Mouse (Mus musculus) kidney, adult 2 months (tissue): ENCODE measurements around the gene Dhx32.

Experiments
- CTCF ChIP-seq: fragments of 200-500 bp; conservative IDR thresholded peaks from 2 replicates; pipeline ENCODE4 v1.5.1; 2011; ENCODE audit warnings: low read depth, mild to moderate bottlenecking, control low read depth, low read length, moderate library complexity, mixed read lengths; ENCODE audit not compliant: insufficient read depth, insufficient read length
- POLR2A ChIP-seq: fragments of 200-500 bp; IDR thresholded peaks from one replicate; pipeline ENCODE4 v1.6.1; 2011; ENCODE audit warnings: low read depth, low read length, control low read depth

DNA sequence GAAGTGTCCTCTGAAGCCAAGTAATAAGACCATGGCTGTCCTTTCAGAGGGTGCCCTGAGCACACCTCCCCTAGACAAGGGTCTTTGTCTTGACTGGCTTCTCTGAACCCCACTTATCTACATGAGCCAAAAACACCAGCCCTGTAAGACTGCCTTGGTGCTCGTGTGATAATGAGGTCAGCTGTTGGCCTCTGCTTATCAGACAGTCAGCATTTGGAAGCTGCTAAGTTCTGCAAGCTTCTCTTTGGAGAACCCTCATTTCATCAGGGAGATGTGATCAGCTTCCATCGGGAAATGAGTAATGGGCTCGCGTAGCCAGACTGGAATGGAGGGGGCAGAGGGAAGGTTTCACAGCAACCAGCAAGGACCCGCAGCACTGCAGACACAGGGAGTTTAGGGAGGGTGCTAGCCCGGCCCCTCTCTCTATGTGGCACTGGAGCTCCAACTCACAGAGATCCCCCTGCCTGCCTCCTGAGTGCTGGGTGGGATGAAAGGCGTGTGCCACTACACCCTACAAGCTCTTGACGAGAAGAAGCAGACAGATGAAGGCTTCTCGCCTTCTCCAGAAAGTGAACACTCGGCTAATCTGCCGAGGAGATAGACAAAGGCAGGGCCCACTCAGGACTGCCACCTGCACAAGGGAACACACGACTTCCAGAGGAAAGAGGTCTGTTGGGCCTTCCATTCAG lies 84.4 kb downstream of the Dhx32 start:
- TF ChIP-seq POLR2A = no peak
- TF ChIP-seq CTCF = no peak
